Mouse (Mus musculus): ENCODE measurements around the gene Baiap2. TPM values are rescaled to one million over a fixed set of nuclear protein-coding genes. Genes with fewer than 3 reads are reported as not detected.

Gene Baiap2
- polyA plus RNA-seq, 1 experiment: 41.5 TPM

GRCm38 (mm10) chr11:120011114-120011760, 68.7 kb downstream of the Baiap2 start:
- no peak overlapping the region for H3K4me3 ChIP-seq (ENCODE audit: insufficient read depth, poor library complexity, severe bottlenecking)
- H3K27me3 ChIP-seq (ENCODE audit: control insufficient read depth, insufficient read depth, insufficient read length): peaks cover 12% of the 10 kb centered on the region
- no peaks in the 10 kb centered on the region for H3K36me3 ChIP-seq (ENCODE audit: control insufficient read depth, insufficient read depth)
- no peak for TF ChIP-seq MYOG (IDR thresholded peaks at IDR 0.05; ENCODE audit: control insufficient read depth, extremely low read depth, insufficient read length)
- TF ChIP-seq MYOD1 (IDR thresholded peaks at IDR 0.05; ENCODE audit: control insufficient read depth, insufficient read length, low read depth): no peak
- no peak for TF ChIP-seq USF1 (IDR thresholded peaks at IDR 0.05; ENCODE audit: low read depth)
- TF ChIP-seq FOSL1 (IDR thresholded peaks at IDR 0.05; ENCODE audit: insufficient read depth, low read length, poor library complexity, severe bottlenecking): no peak
- TF ChIP-seq MAX (IDR thresholded peaks at IDR 0.05): no peak
- no peak for TF ChIP-seq CTCF (IDR thresholded peaks at IDR 0.05; ENCODE audit: control insufficient read depth, insufficient read depth, insufficient read length)
- no peak for TF ChIP-seq CEBPB (IDR thresholded peaks at IDR 0.05; ENCODE audit: low read depth)
- H3K79me2 ChIP-seq (ENCODE audit: control insufficient read depth, insufficient read depth): no peaks in the 10 kb centered on the region
- H3ac ChIP-seq (ENCODE audit: control insufficient read depth, insufficient read length, low read depth): no peak overlapping the region
- H3K79me3 ChIP-seq (ENCODE audit: low read depth): no peaks in the 10 kb centered on the region

GRCm38 (mm10) chr11:120011761-120012560, 69.4 kb downstream of the Baiap2 start:
- peaks cover 20% of the 10 kb centered on the region for H3K27me3 ChIP-seq (ENCODE audit: control insufficient read depth, insufficient read depth, insufficient read length)
- TF ChIP-seq MYOG (IDR thresholded peaks at IDR 0.05; ENCODE audit: control insufficient read depth, extremely low read depth, insufficient read length) (no peak), MAX (IDR thresholded peaks at IDR 0.05) (no peak)
- no peak overlapping the region for H3K4me3 ChIP-seq (ENCODE audit: insufficient read depth, poor library complexity, severe bottlenecking)

GRCm38 (mm10) chr11:120012702-120013101, 70.1 kb downstream of the Baiap2 start:
- H3K36me3 ChIP-seq (ENCODE audit: control insufficient read depth, insufficient read depth): no peaks in the 10 kb centered on the region
- no peak overlapping the region for H3ac ChIP-seq (ENCODE audit: control insufficient read depth, insufficient read length, low read depth)
- H3K79me3 ChIP-seq (ENCODE audit: low read depth): no peaks in the 10 kb centered on the region
- peaks cover 27% of the 10 kb centered on the region for H3K27me3 ChIP-seq (ENCODE audit: control insufficient read depth, insufficient read depth, insufficient read length)
- TF ChIP-seq MAX (IDR thresholded peaks at IDR 0.05) (no peak), USF1 (IDR thresholded peaks at IDR 0.05; ENCODE audit: low read depth) (no peak), MYOD1 (IDR thresholded peaks at IDR 0.05; ENCODE audit: control insufficient read depth, insufficient read length, low read depth) (no peak), MYOG (IDR thresholded peaks at IDR 0.05; ENCODE audit: control insufficient read depth, extremely low read depth, insufficient read length) (no peak), CEBPB (IDR thresholded peaks at IDR 0.05; ENCODE audit: low read depth) (no peak), CTCF (IDR thresholded peaks at IDR 0.05; ENCODE audit: control insufficient read depth, insufficient read depth, insufficient read length) (no peak), FOSL1 (IDR thresholded peaks at IDR 0.05; ENCODE audit: insufficient read depth, low read length, poor library complexity, severe bottlenecking) (no peak)
- no peak overlapping the region for H3K4me3 ChIP-seq (ENCODE audit: insufficient read depth, poor library complexity, severe bottlenecking)
- no peaks in the 10 kb centered on the region for H3K79me2 ChIP-seq (ENCODE audit: control insufficient read depth, insufficient read depth)

More at GRCm38 (mm10) chr11:120011761-120012560, 69.4 kb downstream of the Baiap2 start:
- Histone ChIP-seq H3ac (ENCODE audit: control insufficient read depth, insufficient read length, low read depth) (no peak overlapping the region), H3K79me2 (ENCODE audit: control insufficient read depth, insufficient read depth) (no peaks in the 10 kb centered on the region), H3K36me3 (ENCODE audit: control insufficient read depth, insufficient read depth) (no peaks in the 10 kb centered on the region), H3K79me3 (ENCODE audit: low read depth) (no peaks in the 10 kb centered on the region)

GRCm38 (mm10) chr11:120013174-120013711, 70.7 kb downstream of the Baiap2 start:
- H3K4me3 ChIP-seq (ENCODE audit: insufficient read depth, poor library complexity, severe bottlenecking): no peak overlapping the region

GRCm38 (mm10) chr11:120014758-120015157, 72.2 kb downstream of the Baiap2 start:
- H3K27me3 ChIP-seq (ENCODE audit: control insufficient read depth, insufficient read depth, insufficient read length): peaks cover 46% of the 10 kb centered on the region
- H3K4me3 ChIP-seq (ENCODE audit: insufficient read depth, poor library complexity, severe bottlenecking): no peak overlapping the region
- no peak overlapping the region for H3ac ChIP-seq (ENCODE audit: control insufficient read depth, insufficient read length, low read depth)
- no peaks in the 10 kb centered on the region for H3K79me3 ChIP-seq (ENCODE audit: low read depth)
- no peaks in the 10 kb centered on the region for H3K79me2 ChIP-seq (ENCODE audit: control insufficient read depth, insufficient read depth)
- TF ChIP-seq CTCF (IDR thresholded peaks at IDR 0.05; ENCODE audit: control insufficient read depth, insufficient read depth, insufficient read length) (no peak), MYOG (IDR thresholded peaks at IDR 0.05; ENCODE audit: control insufficient read depth, extremely low read depth, insufficient read length) (no peak), MAX (IDR thresholded peaks at IDR 0.05) (no peak), MYOD1 (IDR thresholded peaks at IDR 0.05; ENCODE audit: control insufficient read depth, insufficient read length, low read depth) (no peak), FOSL1 (IDR thresholded peaks at IDR 0.05; ENCODE audit: insufficient read depth, low read length, poor library complexity, severe bottlenecking) (no peak), CEBPB (IDR thresholded peaks at IDR 0.05; ENCODE audit: low read depth) (no peak), USF1 (IDR thresholded peaks at IDR 0.05; ENCODE audit: low read depth) (no peak)
- no peaks in the 10 kb centered on the region for H3K36me3 ChIP-seq (ENCODE audit: control insufficient read depth, insufficient read depth)

More at GRCm38 (mm10) chr11:120013174-120013711, 70.7 kb downstream of the Baiap2 start:
- no peaks in the 10 kb centered on the region for H3K79me2 ChIP-seq (ENCODE audit: control insufficient read depth, insufficient read depth)
- H3K79me3 ChIP-seq (ENCODE audit: low read depth): no peaks in the 10 kb centered on the region
- no peaks in the 10 kb centered on the region for H3K36me3 ChIP-seq (ENCODE audit: control insufficient read depth, insufficient read depth)
- TF ChIP-seq FOSL1 (IDR thresholded peaks at IDR 0.05; ENCODE audit: insufficient read depth, low read length, poor library complexity, severe bottlenecking) (no peak), USF1 (IDR thresholded peaks at IDR 0.05; ENCODE audit: low read depth) (no peak), CEBPB (IDR thresholded peaks at IDR 0.05; ENCODE audit: low read depth) (no peak), MYOD1 (IDR thresholded peaks at IDR 0.05; ENCODE audit: control insufficient read depth, insufficient read length, low read depth) (no peak), CTCF (IDR thresholded peaks at IDR 0.05; ENCODE audit: control insufficient read depth, insufficient read depth, insufficient read length) (peak; percentile 52), MAX (IDR thresholded peaks at IDR 0.05) (peak; percentile 26)
- H3ac ChIP-seq (ENCODE audit: control insufficient read depth, insufficient read length, low read depth): no peak overlapping the region
- peaks cover 33% of the 10 kb centered on the region for H3K27me3 ChIP-seq (ENCODE audit: control insufficient read depth, insufficient read depth, insufficient read length)
